Mouse (Mus musculus) heart, embryonic 14.5 days (tissue): Measurements from ENCODE around the gene Stkld1. TPM values are rescaled to one million over a fixed set of nuclear protein-coding genes. Genes with fewer than 3 reads are reported as not detected.

ENCODE experiments used
- ATAC-seq: fragments of 200-750 bp; cut with Nextera tagmentation; 2 replicates; pipeline ENCODE4 v1.8.0; 2017; ENCODE audit warnings: low read depth, moderate TSS enrichment; ENCODE audit not compliant: insufficient number of reproducible peaks, insufficient read depth, low FRiP score
- H3K27ac ChIP-seq, 2 experiments: fragments of 200-500 bp in 1 of 2; fragments of 300-500 bp in 1 of 2; sonication (generic) in 1 of 2; replicated peaks in 1 of 2; 2 replicates each; pipeline ENCODE4 v1.5.1; 2012 to 2014; ENCODE audit warnings: low read depth in 2 of 2, low read length in 2 of 2, control low read depth in 1 of 2, mild to moderate bottlenecking in 1 of 2, mixed read lengths in 1 of 2; ENCODE audit not compliant: control insufficient read depth in 1 of 2, insufficient read depth in 1 of 2
- H3K27me3 ChIP-seq: fragments of 300-500 bp; sonication (generic); 2 replicates; pipeline ENCODE4 v1.6.1; 2014; ENCODE audit warnings: mild to moderate bottlenecking, low read length, control low read depth; ENCODE audit not compliant: control insufficient read depth, insufficient read depth
- H3K36me3 ChIP-seq: fragments of 300-500 bp; sonication (generic); 2 replicates; pipeline ENCODE4 v1.6.1; 2014; ENCODE audit warnings: mild to moderate bottlenecking, control low read depth, low read length, mixed read lengths; ENCODE audit not compliant: control insufficient read depth, insufficient read depth
- H3K4me1 ChIP-seq, 2 experiments: fragments of 200-500 bp in 1 of 2; fragments of 300-500 bp in 1 of 2; sonication (generic) in 1 of 2; 2 replicates each; pipeline ENCODE4 v1.6.1; 2012 to 2014; ENCODE audit warnings: low read length in 2 of 2, control low read depth in 1 of 2, mixed read lengths in 1 of 2; ENCODE audit not compliant: control insufficient read depth in 2 of 2, insufficient read depth in 2 of 2
- H3K4me2 ChIP-seq: fragments of 300-500 bp; sonication (generic); 2 replicates; pipeline ENCODE4 v1.6.1; 2014; ENCODE audit warnings: mild to moderate bottlenecking, low read length
- H3K4me3 ChIP-seq, 2 experiments: fragments of 200-500 bp in 1 of 2; fragments of 300-500 bp in 1 of 2; sonication (generic) in 1 of 2; 2 replicates each; pipeline ENCODE4 v1.5.1; 2012 to 2014; ENCODE audit warnings: low read length in 2 of 2, mild to moderate bottlenecking in 2 of 2, control low read depth in 1 of 2, low read depth in 1 of 2, moderate library complexity in 1 of 2; ENCODE audit not compliant: control insufficient read depth in 1 of 2, insufficient read depth in 1 of 2
- H3K9ac ChIP-seq: fragments of 300-500 bp; sonication (generic); 2 replicates; pipeline ENCODE4 v1.6.1; 2014; ENCODE audit warnings: mild to moderate bottlenecking, low read length
- H3K9me3 ChIP-seq: fragments of 300-500 bp; sonication (generic); 2 replicates; pipeline ENCODE4 v1.6.1; 2016; ENCODE audit warnings: low read length, control low read depth; ENCODE audit not compliant: control insufficient read depth
- WGBS: fragments of 180-500 bp; shearing (Covaris S2); extraction: QIAGEN DNeasy Blood & Tissue Kit; methylation state at CpG from one replicate; pipeline ENCODE4 v1.1.7; 2014; 5-methylcytosine and 5-hydroxymethylcytosine counted together
- polyA plus RNA-seq: library from polyadenylated mRNA; unstranded; fragments of >200 nt; fragmentation: Nextera tagmentation; extraction: Ambion mirVana; gene quantifications from 2 replicates; pipeline ENCODE4 v1.2.1, GENCODE M21; 2014

Gene Stkld1
- polyA plus RNA-seq, 1 experiment from 2014 or later = not detected

DNA sequence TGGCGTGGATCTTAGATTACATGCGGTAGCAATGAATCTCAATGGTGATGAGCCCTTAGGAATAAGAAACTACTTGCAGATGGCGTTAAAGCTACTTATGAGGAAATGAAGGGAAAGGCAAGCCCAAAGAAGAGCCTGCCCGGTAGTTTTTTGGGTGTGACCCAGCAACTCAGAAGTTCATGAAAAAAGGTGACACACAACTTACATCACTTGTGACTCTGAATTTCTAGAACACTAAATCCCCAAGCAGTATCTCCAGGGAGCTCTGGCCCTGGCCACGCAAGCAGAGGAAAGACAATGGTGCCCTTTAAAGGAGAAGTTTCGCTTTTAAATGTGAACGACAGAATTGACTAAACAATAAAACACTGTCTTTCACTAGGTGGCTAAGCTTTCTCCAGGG lies 30.5 kb upstream of the Stkld1 start:
- Histone ChIP-seq H3K27me3 (no peaks in the 10 kb centered on the region), H3K27ac (peak overlapping the region; percentile 77 to 88), H3K36me3 (peaks cover 58% of the 10 kb centered on the region), H3K4me3 (peak overlapping the region; percentile 67 to 90), H3K9me3 (no peaks in the 10 kb centered on the region), H3K4me2 (peak overlapping the region; percentile 86), H3K9ac (peak overlapping the region; percentile 90), H3K4me1 (peaks cover 6 to 19% of the 10 kb centered on the region in 2 experiments)
- ATAC-seq = no peak
- 12% methylated on average over 7 of the region's 7 CpGs for WGBS

DNA sequence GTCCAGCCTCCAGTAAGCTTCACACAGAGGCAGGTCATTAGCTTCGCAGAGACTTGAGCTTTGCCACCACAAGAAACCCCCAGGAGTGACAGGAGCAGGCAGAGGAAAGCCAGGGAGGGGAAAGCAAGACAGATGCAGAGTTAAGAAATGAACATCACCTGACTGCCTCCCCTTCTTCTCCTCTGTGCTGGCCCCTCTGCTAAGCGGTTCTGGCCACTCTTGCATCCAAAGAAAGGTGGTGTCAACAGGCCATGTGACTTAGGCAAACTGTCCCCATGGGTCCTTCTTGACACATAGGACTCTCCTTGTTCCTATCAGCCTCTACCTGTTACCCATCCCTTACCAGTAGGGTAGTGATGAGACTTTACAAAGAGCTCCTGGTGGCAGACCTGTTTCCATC lies 27.9 kb upstream of the Stkld1 start:
- Histone ChIP-seq H3K27ac (no peak overlapping the region), H3K9ac (no peak overlapping the region), H3K36me3 (peaks cover 43% of the 10 kb centered on the region), H3K4me1 (peaks cover 6 to 35% of the 10 kb centered on the region in 2 experiments), H3K4me2 (no peak overlapping the region), H3K9me3 (no peaks in the 10 kb centered on the region), H3K27me3 (no peaks in the 10 kb centered on the region), H3K4me3 (no peak overlapping the region)
- 75% methylated on average over 2 of the region's 2 CpGs for WGBS
- no peak for ATAC-seq

GRCm38 (mm10) chr2:26906431-26906830 lies 27.4 kb upstream of the Stkld1 start:
- H3K36me3 ChIP-seq = peaks cover 47% of the 10 kb centered on the region
- H3K4me1 ChIP-seq = peaks cover 6 to 34% of the 10 kb centered on the region in 2 experiments
- 93% methylated on average over 3 of the region's 3 CpGs for WGBS
- H3K4me3 ChIP-seq = no peak overlapping the region
- no peak overlapping the region for H3K27ac ChIP-seq
- no peaks in the 10 kb centered on the region for H3K9me3 ChIP-seq
- no peaks in the 10 kb centered on the region for H3K27me3 ChIP-seq
- no peak overlapping the region for H3K9ac ChIP-seq
- no peak overlapping the region for H3K4me2 ChIP-seq
- no peak for ATAC-seq

GRCm38 (mm10) chr2:26907109-26907508 lies 26.7 kb upstream of the Stkld1 start:
- H3K4me3 ChIP-seq = no peak overlapping the region
- H3K27me3 ChIP-seq = no peaks in the 10 kb centered on the region
- peaks cover 9 to 34% of the 10 kb centered on the region in 2 experiments for H3K4me1 ChIP-seq
- H3K36me3 ChIP-seq = peaks cover 53% of the 10 kb centered on the region
- ATAC-seq = no peak
- H3K9ac ChIP-seq = no peak overlapping the region
- H3K4me2 ChIP-seq = no peak overlapping the region
- H3K9me3 ChIP-seq = no peaks in the 10 kb centered on the region
- WGBS = 68% methylated on average over 4 of the region's 4 CpGs
- no peak overlapping the region for H3K27ac ChIP-seq

GRCm38 (mm10) chr2:26908710-26909386 lies 25.0 kb upstream of the Stkld1 start:
- Histone ChIP-seq H3K27ac (no peak overlapping the region), H3K36me3 (peaks cover 71% of the 10 kb centered on the region), H3K27me3 (no peaks in the 10 kb centered on the region), H3K9me3 (no peaks in the 10 kb centered on the region), H3K4me1 (peaks cover 11 to 29% of the 10 kb centered on the region in 2 experiments), H3K9ac (peak overlapping the region; percentile 90), H3K4me3 (peak overlapping the region; percentile 0 to 72; a peak in 1 of 4 replicates), H3K4me2 (peak overlapping the region; percentile 86)
- WGBS = 75% methylated on average over 18 of the region's 18 CpGs
- ATAC-seq = no peak

GRCm38 (mm10) chr2:26909387-26909784 lies 24.5 kb upstream of the Stkld1 start:
- H3K36me3 ChIP-seq = peaks cover 75% of the 10 kb centered on the region
- ATAC-seq = no peak
- peak overlapping the region; percentile 70 to 72; a peak in 3 of 4 replicates for H3K4me3 ChIP-seq
- H3K27me3 ChIP-seq = no peaks in the 10 kb centered on the region
- H3K4me2 ChIP-seq = peak overlapping the region; percentile 86
- peaks cover 11 to 25% of the 10 kb centered on the region in 2 experiments for H3K4me1 ChIP-seq
- no peaks in the 10 kb centered on the region for H3K9me3 ChIP-seq
- peak overlapping the region in 1 of 2 experiments; percentile 86; a peak in 1 of 4 replicates for H3K27ac ChIP-seq
- H3K9ac ChIP-seq = peak overlapping the region; percentile 90

DNA sequence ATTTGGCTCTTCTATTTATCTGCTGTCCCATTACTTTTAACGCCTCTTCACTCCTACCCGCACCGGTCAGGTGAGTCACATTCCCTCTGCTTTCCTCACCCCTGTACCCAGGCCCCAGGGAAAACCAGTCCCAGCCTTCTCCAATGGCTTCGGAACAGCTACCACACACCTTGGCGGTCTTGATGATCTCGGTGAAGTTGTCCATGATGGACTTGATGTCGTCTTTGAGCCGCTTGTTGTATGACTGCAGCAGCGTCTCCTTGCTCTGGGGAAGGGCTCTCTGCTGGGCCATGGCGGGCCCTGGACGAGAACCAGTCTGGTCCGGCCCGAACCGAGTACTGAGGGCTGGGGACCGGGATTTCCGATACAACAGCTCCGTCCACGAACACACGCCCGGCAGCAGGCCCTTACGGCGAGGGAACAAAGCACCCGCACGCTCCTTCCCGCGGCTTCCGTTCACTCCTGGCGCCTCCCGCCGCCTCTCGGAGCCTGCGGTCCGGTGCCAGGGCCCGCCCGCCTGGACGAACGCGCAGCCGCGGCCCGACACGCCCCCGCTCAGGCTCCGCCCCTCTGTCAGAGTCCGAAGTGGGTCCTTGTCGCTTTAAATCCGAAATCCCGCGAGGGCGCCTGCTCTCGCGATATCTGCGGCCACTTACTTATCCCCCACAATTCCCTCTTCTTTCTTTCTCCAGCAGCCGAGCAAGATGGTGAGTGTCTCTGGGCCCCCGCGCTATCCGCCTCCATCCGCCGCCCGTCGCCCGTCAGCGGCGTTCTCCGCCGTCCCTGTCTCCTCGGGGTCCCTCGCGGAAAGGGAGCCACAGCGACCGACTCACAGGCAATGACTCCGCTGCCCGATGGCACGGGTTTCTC lies 23.5 kb upstream of the Stkld1 start, which contains the start of the genes Med22 and Rpl7a:
Gene Med22, minus strand, starts transcription at position 554 of the 870 bp plus-strand sequence.
Gene Rpl7a, plus strand, starts transcription at position 641 of the 870 bp plus-strand sequence.
- peaks cover 70% of the 10 kb centered on the region for H3K36me3 ChIP-seq
- H3K4me1 ChIP-seq = peaks cover 12 to 30% of the 10 kb centered on the region in 2 experiments
- no peaks in the 10 kb centered on the region for H3K9me3 ChIP-seq
- peak within 1 kb of the TSS; percentile 72 to 99 for H3K4me3 ChIP-seq
- under 1% methylated on average over 74 of the region's 74 CpGs for WGBS
- H3K27me3 ChIP-seq = no peaks in the 10 kb centered on the region
- ATAC-seq = peak; percentile 92
- H3K27ac ChIP-seq = peak within 1 kb of the TSS; percentile 84 to 86
- peak within 1 kb of the TSS; percentile 99 for H3K9ac ChIP-seq
- H3K4me2 ChIP-seq = peak within 1 kb of the TSS; percentile 98
